Mouse (Mus musculus): ENCODE results near the gene Bdkrb2. TPM values are rescaled to one million over a fixed set of nuclear protein-coding genes. Genes with fewer than 3 reads are reported as not detected.

The Bdkrb2 gene
- polyA plus RNA-seq, 1 experiment from 2014 or later: 0.46 TPM

DNA sequence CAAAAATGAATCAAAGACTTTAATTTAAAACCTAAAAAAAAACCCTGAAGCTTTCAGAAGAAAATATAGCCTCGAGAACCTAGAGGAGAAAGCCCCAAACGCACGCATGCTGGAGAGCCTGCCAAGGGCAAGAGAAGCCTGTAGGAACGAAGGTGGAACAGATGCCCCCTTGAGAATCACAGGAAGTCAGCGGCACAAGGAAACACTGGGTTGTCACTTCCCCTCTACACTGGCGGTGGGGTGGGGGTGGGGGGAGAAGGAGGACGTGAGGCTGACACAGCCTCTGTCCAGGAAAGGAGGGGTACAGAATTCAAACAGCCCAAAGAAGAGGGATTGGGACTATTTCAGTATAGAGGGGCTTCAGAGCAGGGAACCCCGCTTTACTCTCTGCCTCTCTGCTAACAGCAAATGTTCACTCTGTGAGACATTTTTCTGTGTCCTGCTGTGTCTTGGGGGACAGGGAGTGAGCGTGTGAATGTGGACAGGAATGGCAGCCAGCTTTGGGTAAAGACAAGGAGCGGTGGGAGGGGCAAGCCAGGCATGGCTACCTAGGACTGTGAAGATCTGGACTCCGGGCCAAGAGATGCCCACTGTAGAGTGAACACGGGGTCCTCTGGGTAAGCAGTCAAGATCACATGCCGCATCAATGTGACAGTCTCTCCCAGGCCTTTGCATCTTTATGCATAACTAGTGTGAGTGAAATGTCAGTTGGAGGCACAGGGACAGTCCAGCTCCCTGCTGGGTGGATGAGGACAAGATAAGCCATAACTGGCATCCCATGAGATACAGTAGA lies 26.9 kb upstream of the Bdkrb2 start:
- Histone ChIP-seq H3K36me3 (no peaks in the 10 kb centered on the region), H3K4me3 (no peak overlapping the region), H3K27me3 (ENCODE audit: low read depth, poor library complexity, severe bottlenecking) (no peaks in the 10 kb centered on the region), H3K27ac (replicated peaks) (no peak overlapping the region; the same call in 1 of the 2 replicates), H3K4me1 (peaks cover 14% of the 10 kb centered on the region), H3K9me3 (replicated peaks) (peaks cover 5% of the 10 kb centered on the region; the same call in 1 of the 2 replicates)
- WGBS: 77% methylated on average over 13 of the region's 13 CpGs
- no peak for DNase-seq (ENCODE audit: low spot score)

DNA sequence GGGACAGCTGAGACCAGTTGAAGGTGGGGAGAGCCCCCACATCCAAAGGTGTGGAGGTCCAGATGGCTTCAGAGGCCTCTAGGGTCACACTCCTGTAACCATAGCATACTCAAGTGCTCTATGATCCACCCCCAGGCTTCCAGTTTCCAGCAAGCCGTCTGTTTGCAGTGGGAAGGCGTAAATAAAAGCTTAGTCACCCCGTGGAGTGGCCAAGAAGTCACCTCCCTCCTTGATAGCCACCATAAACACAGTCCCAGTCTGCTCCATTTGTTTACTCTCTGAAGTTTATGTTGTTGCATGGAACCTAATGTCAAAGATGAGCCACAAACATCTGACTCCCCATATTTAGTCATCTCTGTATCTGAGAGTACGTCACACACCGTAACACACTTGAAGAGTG lies 25.9 kb upstream of the Bdkrb2 start:
- Histone ChIP-seq H3K27me3 (ENCODE audit: low read depth, poor library complexity, severe bottlenecking) (no peaks in the 10 kb centered on the region), H3K4me3 (no peak overlapping the region), H3K4me1 (peaks cover 9% of the 10 kb centered on the region), H3K9me3 (replicated peaks) (peaks cover 5% of the 10 kb centered on the region; the same call in 1 of the 2 replicates), H3K27ac (replicated peaks) (no peak overlapping the region), H3K36me3 (no peaks in the 10 kb centered on the region)
- WGBS: 79% methylated on average over 5 of the region's 5 CpGs
- no peak for DNase-seq (ENCODE audit: low spot score)

DNA sequence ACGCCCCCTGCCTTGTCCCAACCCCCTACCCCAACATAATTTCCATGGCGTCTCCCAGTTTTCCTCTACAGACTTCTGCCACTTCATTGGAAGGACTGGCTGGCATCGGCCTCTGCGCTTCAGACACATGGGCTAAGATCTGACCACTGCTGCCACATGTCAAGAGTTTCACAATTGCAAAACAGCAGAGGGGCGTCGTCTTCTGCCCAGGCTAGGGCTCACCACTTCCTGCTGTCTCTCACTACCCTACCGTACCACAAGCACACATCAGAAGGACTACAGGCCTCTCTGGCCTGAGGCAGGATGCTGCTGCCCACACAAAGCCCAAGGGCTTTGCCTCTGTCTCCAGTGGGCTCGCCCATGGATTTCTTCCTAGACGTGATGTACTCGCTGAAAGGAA lies 23.4 kb upstream of the Bdkrb2 start:
- H3K36me3 ChIP-seq: no peaks in the 10 kb centered on the region
- peaks cover 6% of the 10 kb centered on the region for H3K4me1 ChIP-seq
- H3K27me3 ChIP-seq (ENCODE audit: low read depth, poor library complexity, severe bottlenecking): no peaks in the 10 kb centered on the region
- DNase-seq (ENCODE audit: low spot score): no peak
- WGBS: 95% methylated on average over 10 of the region's 10 CpGs
- H3K9me3 ChIP-seq (replicated peaks): peaks cover 5% of the 10 kb centered on the region; the same call in 1 of the 2 replicates
- no peak overlapping the region for H3K27ac ChIP-seq (replicated peaks)
- no peak overlapping the region for H3K4me3 ChIP-seq

DNA sequence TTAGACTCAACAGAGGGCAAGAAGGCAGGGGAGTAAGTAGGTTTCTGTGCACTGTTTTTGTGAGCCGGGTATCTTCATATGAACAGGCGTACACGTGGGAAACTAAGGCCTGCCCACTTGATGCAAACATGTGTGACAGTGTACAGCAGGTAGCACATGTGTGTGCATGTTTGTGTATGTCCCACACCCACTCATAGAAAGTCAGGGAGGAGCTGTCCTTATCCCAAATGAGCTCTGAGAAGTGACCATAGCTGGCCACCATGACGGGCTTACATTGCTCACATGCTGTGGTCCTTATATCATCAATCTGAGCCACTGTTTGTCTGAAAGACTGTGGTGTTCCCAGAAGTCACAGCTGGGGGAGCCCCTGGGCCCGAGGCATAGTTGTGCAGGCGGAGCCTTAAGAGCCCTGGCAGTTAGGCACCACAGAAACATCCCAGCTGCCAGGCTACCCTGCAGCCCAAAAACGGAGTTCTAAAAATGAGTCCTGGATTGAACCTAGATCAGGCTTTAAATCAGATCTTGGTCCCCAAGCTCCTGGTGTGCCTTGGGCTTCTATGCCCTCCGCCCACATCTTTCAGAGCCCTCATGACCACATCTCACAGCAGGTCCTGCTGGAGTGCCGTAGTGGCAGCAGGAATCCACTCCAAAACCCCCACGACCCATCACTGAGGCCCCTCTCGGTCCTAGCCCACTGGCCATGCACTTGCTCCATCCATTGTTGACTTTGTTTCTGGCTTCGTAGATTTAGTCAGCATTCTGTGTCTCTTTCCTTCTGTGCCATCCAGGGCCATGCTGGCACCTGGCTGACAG lies 21.2 kb upstream of the Bdkrb2 start:
- 83% methylated on average over 12 of the region's 12 CpGs for WGBS
- Histone ChIP-seq H3K4me1 (peaks cover 16% of the 10 kb centered on the region), H3K27me3 (ENCODE audit: low read depth, poor library complexity, severe bottlenecking) (no peaks in the 10 kb centered on the region), H3K4me3 (no peak overlapping the region), H3K27ac (replicated peaks) (no peak overlapping the region), H3K36me3 (no peaks in the 10 kb centered on the region), H3K9me3 (replicated peaks) (peaks cover 5% of the 10 kb centered on the region; the same call in 1 of the 2 replicates)
- no peak for DNase-seq (ENCODE audit: low spot score)

DNA sequence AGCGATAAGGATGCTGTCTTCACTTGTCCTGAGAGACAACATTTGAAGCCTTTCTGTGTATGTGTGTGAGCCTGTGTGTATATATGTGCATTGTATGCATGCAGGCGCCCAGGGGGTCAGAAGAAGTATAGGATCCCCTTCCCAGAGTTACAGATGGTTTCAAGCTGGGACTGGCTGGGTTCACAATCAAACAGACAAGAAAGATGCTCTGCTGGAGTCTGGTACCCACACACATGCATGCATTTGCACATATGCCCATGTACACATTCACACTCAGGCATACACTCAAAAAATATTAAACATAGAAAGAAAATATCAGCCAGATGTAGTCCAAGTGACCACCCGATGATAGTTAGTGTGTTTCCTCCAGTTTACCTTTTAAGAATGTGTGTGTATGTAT lies 20.5 kb upstream of the Bdkrb2 start:
- Histone ChIP-seq H3K9me3 (replicated peaks) (peaks cover 5% of the 10 kb centered on the region; the same call in 1 of the 2 replicates), H3K27me3 (ENCODE audit: low read depth, poor library complexity, severe bottlenecking) (peaks cover 6% of the 10 kb centered on the region; the same call in 1 of the 2 replicates), H3K4me3 (no peak overlapping the region), H3K36me3 (no peaks in the 10 kb centered on the region), H3K4me1 (peaks cover 21% of the 10 kb centered on the region), H3K27ac (replicated peaks) (no peak overlapping the region)
- no peak for DNase-seq (ENCODE audit: low spot score)
- WGBS: 88% methylated on average over 3 of the region's 3 CpGs

DNA sequence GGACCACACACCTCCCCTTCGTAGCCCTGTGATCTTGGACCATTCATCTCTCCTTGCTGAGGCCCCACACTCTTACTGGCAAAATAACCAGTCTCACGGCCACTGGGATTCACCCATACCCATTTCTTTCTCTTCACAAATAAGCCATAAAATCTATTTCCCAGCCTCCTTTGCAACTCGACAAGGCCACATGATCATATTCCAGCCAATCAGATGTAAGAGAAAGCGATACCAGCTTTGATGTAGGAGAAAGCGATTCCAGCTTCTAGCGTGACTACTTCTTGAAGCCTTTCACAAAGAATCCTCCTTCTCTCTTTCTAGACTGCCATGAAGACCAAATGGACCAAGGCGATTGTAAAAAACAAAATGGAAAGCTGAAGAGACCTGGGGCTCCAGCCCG lies 19.9 kb upstream of the Bdkrb2 start:
- H3K36me3 ChIP-seq: no peaks in the 10 kb centered on the region
- H3K27ac ChIP-seq (replicated peaks): no peak overlapping the region
- 84% methylated on average over 8 of the region's 8 CpGs for WGBS
- peaks cover 13% of the 10 kb centered on the region; the same call in 1 of the 2 replicates for H3K27me3 ChIP-seq (ENCODE audit: low read depth, poor library complexity, severe bottlenecking)
- peaks cover 5% of the 10 kb centered on the region; the same call in 1 of the 2 replicates for H3K9me3 ChIP-seq (replicated peaks)
- H3K4me1 ChIP-seq: peaks cover 21% of the 10 kb centered on the region
- no peak overlapping the region for H3K4me3 ChIP-seq
- no peak for DNase-seq (ENCODE audit: low spot score)

DNA sequence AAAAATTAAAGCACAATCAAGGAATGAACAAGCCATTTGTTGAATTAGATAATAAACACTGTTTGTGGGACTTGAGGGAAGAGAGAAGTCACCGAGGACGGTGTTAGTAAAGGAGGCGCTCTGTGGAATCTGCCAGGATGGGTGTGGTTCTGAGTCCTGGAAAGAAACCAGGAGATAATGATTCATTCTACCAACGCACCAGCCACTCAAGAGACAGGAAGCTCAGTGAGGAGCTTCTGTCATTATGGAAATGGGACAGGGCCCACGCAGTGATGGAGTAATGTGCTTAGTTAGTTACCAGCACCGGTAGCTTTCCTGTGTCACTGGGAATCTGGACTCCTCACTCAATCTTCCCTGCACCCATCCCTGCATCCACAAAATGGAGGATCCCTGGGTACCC lies 19.3 kb upstream of the Bdkrb2 start:
- Histone ChIP-seq H3K27me3 (ENCODE audit: low read depth, poor library complexity, severe bottlenecking) (peaks cover 13% of the 10 kb centered on the region; the same call in 1 of the 2 replicates), H3K27ac (replicated peaks) (no peak overlapping the region), H3K4me1 (peaks cover 21% of the 10 kb centered on the region), H3K4me3 (no peak overlapping the region), H3K36me3 (no peaks in the 10 kb centered on the region), H3K9me3 (replicated peaks) (peaks cover 5% of the 10 kb centered on the region; the same call in 1 of the 2 replicates)
- no peak for DNase-seq (ENCODE audit: low spot score)
- 90% methylated on average over 6 of the region's 6 CpGs for WGBS

DNA sequence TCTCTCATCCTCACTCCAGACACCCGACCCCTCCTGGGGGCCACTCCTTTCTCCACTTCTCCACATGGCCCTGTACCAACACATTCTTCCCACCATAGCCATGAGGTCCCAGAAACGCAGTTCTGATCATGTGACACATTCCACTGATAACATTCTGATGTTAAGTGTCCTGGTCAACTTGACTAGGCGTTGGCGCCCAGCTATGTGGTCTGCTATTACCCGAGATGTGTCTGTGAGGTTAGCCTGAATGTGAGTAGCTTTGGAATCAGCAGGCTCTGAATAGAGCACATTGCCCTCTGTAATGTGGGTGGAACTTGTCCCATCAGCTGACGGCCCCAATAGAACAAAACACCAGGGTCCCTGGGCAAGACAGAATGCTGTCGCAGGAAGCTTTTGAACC lies 18.2 kb upstream of the Bdkrb2 start:
- Histone ChIP-seq H3K9me3 (replicated peaks) (no peaks in the 10 kb centered on the region), H3K4me3 (no peak overlapping the region), H3K27me3 (ENCODE audit: low read depth, poor library complexity, severe bottlenecking) (peaks cover 13% of the 10 kb centered on the region; the same call in 1 of the 2 replicates), H3K4me1 (peaks cover 21% of the 10 kb centered on the region), H3K27ac (replicated peaks) (no peak overlapping the region), H3K36me3 (no peaks in the 10 kb centered on the region)
- WGBS: 87% methylated on average over 7 of the region's 7 CpGs
- no peak for DNase-seq (ENCODE audit: low spot score)

DNA sequence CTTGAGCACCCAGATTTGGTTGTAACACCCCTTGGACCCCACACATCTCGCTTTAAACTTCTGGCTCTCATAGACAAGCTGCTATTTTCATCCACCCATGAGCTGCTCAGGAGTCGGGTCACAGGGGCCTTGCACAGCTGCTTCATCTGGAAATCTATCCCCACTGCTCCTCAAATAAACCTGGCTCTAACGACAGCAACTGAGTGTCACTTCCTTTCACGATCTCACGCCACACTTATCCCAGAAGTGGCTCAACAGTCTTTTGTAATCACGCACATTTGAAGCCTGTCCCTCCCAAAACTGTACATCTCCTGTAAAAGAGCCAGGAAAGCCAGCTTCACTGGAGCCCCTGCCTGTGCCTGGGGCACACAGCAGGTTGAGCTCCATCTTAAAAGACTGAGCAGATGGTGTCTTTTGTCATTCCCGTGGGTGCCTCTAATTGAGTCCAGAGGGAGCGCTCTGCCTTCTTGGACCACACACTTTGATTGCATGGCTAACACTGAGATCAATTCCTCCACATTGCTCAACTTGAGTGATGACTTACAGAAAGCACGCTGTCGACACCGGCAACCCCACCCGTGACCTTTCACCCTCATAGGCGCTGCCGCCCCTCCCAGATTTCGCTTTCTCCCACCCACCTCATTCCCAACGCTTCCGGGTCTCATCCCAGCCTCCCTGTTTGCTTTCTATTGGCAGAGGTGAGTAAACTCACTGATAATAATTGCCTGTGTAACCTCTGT lies 17.2 kb upstream of the Bdkrb2 start:
- 56% methylated on average over 17 of the region's 17 CpGs for whole genome bisulfite sequencing
- H3K27ac ChIP-seq (replicated peaks): peak overlapping the region; percentile 65
- no peaks in the 10 kb centered on the region for H3K36me3 ChIP-seq
- no peak for DNase-seq (ENCODE audit: low spot score)
- no peak overlapping the region for H3K4me3 ChIP-seq
- H3K27me3 ChIP-seq (ENCODE audit: low read depth, poor library complexity, severe bottlenecking): peaks cover 13% of the 10 kb centered on the region
- peaks cover 21% of the 10 kb centered on the region for H3K4me1 ChIP-seq
- no peaks in the 10 kb centered on the region for H3K9me3 ChIP-seq (replicated peaks)

DNA sequence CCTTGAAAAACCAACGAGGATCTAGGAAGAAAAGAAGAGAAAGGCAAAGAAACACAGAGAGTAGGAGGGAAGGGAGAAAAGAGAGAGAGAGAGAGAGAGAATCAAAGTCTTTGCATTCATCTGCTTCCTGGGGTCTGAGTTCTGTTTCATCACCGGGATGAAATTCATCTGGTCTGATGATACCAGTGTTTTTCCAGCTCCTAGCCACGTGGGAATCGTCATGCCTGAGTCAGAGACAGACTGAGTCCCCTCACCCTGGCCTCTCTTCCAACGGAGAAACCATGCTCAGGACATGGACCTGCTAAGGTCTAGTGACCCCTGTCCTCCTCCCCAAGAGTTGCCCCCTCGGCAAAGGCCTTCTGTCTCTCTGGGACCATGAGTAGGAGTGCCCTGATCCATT lies 16.5 kb upstream of the Bdkrb2 start:
- H3K4me3 ChIP-seq: no peak overlapping the region
- H3K36me3 ChIP-seq: no peaks in the 10 kb centered on the region
- H3K27ac ChIP-seq (replicated peaks): no peak overlapping the region
- no peaks in the 10 kb centered on the region for H3K9me3 ChIP-seq (replicated peaks)
- DNase-seq (ENCODE audit: low spot score): no peak
- peaks cover 13% of the 10 kb centered on the region for H3K27me3 ChIP-seq (ENCODE audit: low read depth, poor library complexity, severe bottlenecking)
- 72% methylated on average over 6 of the region's 6 CpGs for WGBS
- peaks cover 17% of the 10 kb centered on the region for H3K4me1 ChIP-seq

DNA sequence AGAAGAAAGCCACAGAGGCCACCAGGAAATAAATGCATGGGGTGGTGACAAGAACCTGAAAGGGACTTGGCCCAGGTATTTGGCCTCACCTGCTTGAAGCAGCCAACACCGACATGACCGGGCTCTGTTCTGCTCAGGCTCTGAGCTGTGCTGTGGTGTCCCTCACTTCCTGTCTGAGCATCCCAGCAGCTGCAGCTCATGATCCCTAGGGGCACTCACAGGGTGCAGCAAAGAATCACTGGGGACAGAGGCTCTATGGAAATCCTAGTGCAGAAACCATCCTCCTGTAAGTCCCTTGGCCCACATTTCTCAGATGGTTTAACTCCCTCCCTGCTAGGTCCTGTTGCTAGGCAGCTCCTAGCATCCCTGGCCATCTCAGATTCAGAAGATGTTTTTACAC lies 15.9 kb upstream of the Bdkrb2 start:
- peaks cover 13% of the 10 kb centered on the region for H3K27me3 ChIP-seq (ENCODE audit: low read depth, poor library complexity, severe bottlenecking)
- 91% methylated on average over 2 of the region's 2 CpGs for WGBS
- no peak overlapping the region for H3K4me3 ChIP-seq
- DNase-seq (ENCODE audit: low spot score): no peak
- peaks cover 17% of the 10 kb centered on the region for H3K4me1 ChIP-seq
- no peaks in the 10 kb centered on the region for H3K9me3 ChIP-seq (replicated peaks)
- no peak overlapping the region; the same call in 1 of the 2 replicates for H3K27ac ChIP-seq (replicated peaks)
- no peaks in the 10 kb centered on the region for H3K36me3 ChIP-seq

DNA sequence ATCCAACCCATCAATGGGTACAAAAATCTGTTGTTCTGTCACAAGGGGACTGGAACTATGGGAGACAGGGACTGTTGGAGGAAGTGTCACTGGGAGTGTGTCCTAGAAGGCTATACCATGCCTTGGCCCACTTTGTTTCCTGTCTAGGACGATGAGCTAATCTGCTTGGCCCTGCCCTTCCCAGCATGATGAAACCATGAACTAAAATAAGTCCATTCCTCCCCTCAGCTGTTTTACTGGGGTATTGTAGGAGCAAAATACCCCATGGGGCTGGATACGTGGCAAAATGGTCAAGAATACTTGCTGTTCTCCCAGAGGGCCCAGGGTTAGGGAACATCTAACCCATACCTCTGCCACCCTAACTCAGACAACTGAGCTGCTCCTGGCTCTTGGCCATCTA lies 15.0 kb upstream of the Bdkrb2 start:
- Histone ChIP-seq H3K4me3 (no peak overlapping the region), H3K27ac (replicated peaks) (no peak overlapping the region), H3K27me3 (ENCODE audit: low read depth, poor library complexity, severe bottlenecking) (peaks cover 13% of the 10 kb centered on the region), H3K4me1 (peaks cover 17% of the 10 kb centered on the region), H3K9me3 (replicated peaks) (no peaks in the 10 kb centered on the region), H3K36me3 (no peaks in the 10 kb centered on the region)
- WGBS: 76% methylated on average over 2 of the region's 2 CpGs
- DNase-seq (ENCODE audit: low spot score): no peak
